Mouse (Mus musculus): Measurements from ENCODE around the gene Odf3.

Odf3 gene

GRCm38 (mm10) chr7:140847755-140848580, at the start of gene Odf3:
Gene Odf3, plus strand, starts transcription at chr7:140847805.
- no peak for DNase-seq (ENCODE audit: low read depth in 1 of 2, low spot score in 2 of 2)

- no peak for DNase-seq (ENCODE audit: low read depth in 1 of 2, low spot score in 2 of 2)
Measured at GRCm38 (mm10) chr7:140798212-140798611, 49.4 kb upstream of the Odf3 start.

GRCm38 (mm10) chr7:140802629-140803028, 45.0 kb upstream of the Odf3 start:
- no peak for DNase-seq (ENCODE audit: low read depth in 1 of 2, low spot score in 2 of 2)

GRCm38 (mm10) chr7:140805704-140806103, 41.9 kb upstream of the Odf3 start:
- no peak for DNase-seq (ENCODE audit: low read depth in 1 of 2, low spot score in 2 of 2)

- DNase-seq (ENCODE audit: low read depth in 1 of 2, low spot score in 2 of 2): no peak
Measured at GRCm38 (mm10) chr7:140810496-140810895, 37.1 kb upstream of the Odf3 start.

- DNase-seq (ENCODE audit: low read depth in 1 of 2, low spot score in 2 of 2): no peak
Measured at GRCm38 (mm10) chr7:140811714-140812113, 35.9 kb upstream of the Odf3 start.

GRCm38 (mm10) chr7:140812850-140813249, 34.8 kb upstream of the Odf3 start:
- DNase-seq (ENCODE audit: low read depth in 1 of 2, low spot score in 2 of 2): no peak

- DNase-seq (ENCODE audit: low read depth in 1 of 2, low spot score in 2 of 2): no peak
Measured at GRCm38 (mm10) chr7:140820173-140820572, 27.4 kb upstream of the Odf3 start.

GRCm38 (mm10) chr7:140821305-140821652, 26.3 kb upstream of the Odf3 start:
- no peak for DNase-seq (ENCODE audit: low read depth in 1 of 2, low spot score in 2 of 2)

- DNase-seq (ENCODE audit: low read depth in 1 of 2, low spot score in 2 of 2): no peak
Measured at GRCm38 (mm10) chr7:140821653-140822329, 25.8 kb upstream of the Odf3 start, which contains the start of gene Zfp941. Gene Zfp941, minus strand, starts transcription at chr7:140822178.

GRCm38 (mm10) chr7:140822731-140823130, 24.9 kb upstream of the Odf3 start:
- no peak for DNase-seq (ENCODE audit: low read depth in 1 of 2, low spot score in 2 of 2)

GRCm38 (mm10) chr7:140828171-140828881, 19.3 kb upstream of the Odf3 start:
- no peak for DNase-seq (ENCODE audit: low read depth in 1 of 2, low spot score in 2 of 2)

GRCm38 (mm10) chr7:140831447-140831846, 16.2 kb upstream of the Odf3 start:
- no peak for DNase-seq (ENCODE audit: low read depth in 1 of 2, low spot score in 2 of 2)

GRCm38 (mm10) chr7:140833341-140833740, 14.3 kb upstream of the Odf3 start:
- DNase-seq (ENCODE audit: low read depth in 1 of 2, low spot score in 2 of 2): no peak

GRCm38 (mm10) chr7:140834968-140835757, 12.4 kb upstream of the Odf3 start, which contains the start of gene Urah:
Gene Urah, plus strand, starts transcription at chr7:140835018.
- DNase-seq (ENCODE audit: low read depth in 1 of 2, low spot score in 2 of 2): no peak

GRCm38 (mm10) chr7:140835758-140836087, 11.9 kb upstream of the Odf3 start:
- no peak for DNase-seq (ENCODE audit: low read depth in 1 of 2, low spot score in 2 of 2)

- DNase-seq (ENCODE audit: low read depth in 1 of 2, low spot score in 2 of 2): no peak
Measured at GRCm38 (mm10) chr7:140836243-140837115, 11.1 kb upstream of the Odf3 start.

GRCm38 (mm10) chr7:140839556-140839955, 8.0 kb upstream of the Odf3 start:
- DNase-seq (ENCODE audit: low read depth in 1 of 2, low spot score in 2 of 2): no peak

GRCm38 (mm10) chr7:140840750-140841735, 6.6 kb upstream of the Odf3 start:
- DNase-seq (ENCODE audit: low read depth in 1 of 2, low spot score in 2 of 2): no peak

Measured in monocyte, adult 2 months (primary cell).